Mouse (Mus musculus) bone marrow macrophage, adult 2 months (primary cell): ENCODE data around the gene Mlkl.

Experiments used
- CTCF ChIP-seq: IDR thresholded peaks from 2 replicates; pipeline ENCODE4 v1.5.1; 2012; ENCODE audit warnings: low read depth, mild to moderate bottlenecking, low read length, moderate library complexity
- POLR2A ChIP-seq: IDR thresholded peaks from 2 replicates; pipeline ENCODE4 v1.6.1; 2012; ENCODE audit warnings: mild to moderate bottlenecking, low read depth, low read length, borderline replicate concordance

DNA sequence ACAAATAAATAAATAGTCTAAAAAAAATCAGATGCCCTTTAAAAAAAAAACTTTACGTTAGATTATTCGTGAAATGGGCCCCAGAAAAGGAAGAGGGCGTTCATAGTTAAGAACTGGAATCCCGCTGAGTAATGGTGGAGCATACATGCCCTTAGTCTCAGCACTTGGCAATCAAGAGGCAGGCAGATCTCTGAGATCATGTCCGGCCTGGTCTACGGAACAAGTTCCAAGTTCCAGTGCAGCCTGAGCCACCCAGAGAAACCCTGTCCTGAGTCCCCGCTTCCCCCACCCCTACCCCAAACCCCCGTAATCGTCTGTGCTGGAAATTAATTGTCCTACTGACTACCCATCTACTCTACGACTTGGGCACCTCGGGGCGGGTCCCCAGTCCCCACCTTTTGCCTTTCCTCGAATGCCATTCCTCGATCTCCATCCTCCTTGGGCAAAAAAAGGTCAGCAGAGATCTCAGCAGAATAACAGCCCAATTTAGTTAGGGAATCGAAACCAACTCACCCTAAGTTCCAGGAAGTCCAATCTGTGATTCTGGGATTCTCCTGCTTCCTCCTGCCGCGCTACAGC is 577 bp downstream of the Mlkl start:
- TF ChIP-seq POLR2A (no peak), CTCF (no peak)
